Mouse (Mus musculus) left cerebral cortex, postnatal 25 days (tissue): Measurements from ENCODE around the gene Irf2bpl. TPM values are rescaled to one million over a fixed set of nuclear protein-coding genes. Genes with fewer than 3 reads are reported as not detected.

Source experiments
- DNase-seq, 2 experiments: peaks; one replicate each; pipeline ENCODE4 v3.0.0; 2022; ENCODE audit warnings: low spot score in 2 of 2, mixed read lengths in 1 of 2
- intact Hi-C: fragments of 180-260 bp; cut with DNase I; formaldehyde crosslinking; loops from one replicate; pipeline ENCODE4 v1.15.1; 2025
- total RNA-seq, 2 experiments: library from RNA; stranded (reverse); gene quantifications; 2 replicates each; pipeline ENCODE4 v1.2.3; 2021

The Irf2bpl gene
- total RNA-seq, 2 experiments from 2014 or later, result 61.9 to 78.7 TPM

GRCm38 (mm10) chr12:86903828-86904806 lies 19.5 kb upstream of the Irf2bpl start:
- no peak for DNase-seq
- intact Hi-C loops, result no loop called here

GRCm38 (mm10) chr12:86899461-86900179 lies 15.0 kb upstream of the Irf2bpl start:
- intact Hi-C loops, result no loop called here
- DNase-seq, result no peak

- intact Hi-C loops, result no loop called here
- no peak for DNase-seq
These were observed 13.8 kb upstream of the Irf2bpl start for GRCm38 (mm10) chr12:86898448-86898847.

GRCm38 (mm10) chr12:86897769-86898273 lies 13.2 kb upstream of the Irf2bpl start:
- intact Hi-C loops, result no loop called here
- DNase-seq, result no peak

- intact Hi-C loops, result no loop called here
- DNase-seq, result no peak
These were observed 12.4 kb upstream of the Irf2bpl start for GRCm38 (mm10) chr12:86896921-86897512.

GRCm38 (mm10) chr12:86896441-86896890 lies 11.9 kb upstream of the Irf2bpl start:
- intact Hi-C loops, result no loop called here
- peak in 1 of 2 experiments; percentile 88 for DNase-seq

GRCm38 (mm10) chr12:86895703-86896409 lies 11.3 kb upstream of the Irf2bpl start:
- intact Hi-C loops, result no loop called here
- DNase-seq, result no peak

- peak; percentile 69 to 82 for DNase-seq
- intact Hi-C loops, result loop anchor here (1.0 kb wide), 2 partner anchors 52 to 94 kb away; partner anchors contain the start of gene Cipc
These were observed 10.3 kb upstream of the Irf2bpl start for GRCm38 (mm10) chr12:86894841-86895428.

- DNase-seq, result peak; percentile 99
- intact Hi-C loops, result loop anchor here (1.0 kb wide), 2 partner anchors 53 to 93 kb away; partner anchors contain the start of gene Cipc
These were observed 9.7 kb upstream of the Irf2bpl start for GRCm38 (mm10) chr12:86894184-86894839.

GRCm38 (mm10) chr12:86893326-86894183 lies 9.0 kb upstream of the Irf2bpl start:
- peak in 1 of 2 experiments; percentile 79 for DNase-seq
- intact Hi-C loops, result loop anchor here (1.0 kb wide), 2 partner anchors 54 to 92 kb away; partner anchors contain the start of gene Cipc

- intact Hi-C loops, result no loop called here
- no peak for DNase-seq
These were observed 8.2 kb upstream of the Irf2bpl start for GRCm38 (mm10) chr12:86892711-86893311.

- peak in 1 of 2 experiments; percentile 70 for DNase-seq
- intact Hi-C loops, result no loop called here
These were observed 7.4 kb upstream of the Irf2bpl start for GRCm38 (mm10) chr12:86891786-86892702.

GRCm38 (mm10) chr12:86891454-86891785 lies 6.8 kb upstream of the Irf2bpl start:
- no peak for DNase-seq
- intact Hi-C loops, result no loop called here

GRCm38 (mm10) chr12:86890796-86891301 lies 6.3 kb upstream of the Irf2bpl start:
- no peak for DNase-seq
- intact Hi-C loops, result no loop called here

- intact Hi-C loops, result no loop called here
- no peak for DNase-seq
These were observed 5.6 kb upstream of the Irf2bpl start for GRCm38 (mm10) chr12:86890091-86890720.
